Mouse (Mus musculus) testis, adult 2 months (tissue): ENCODE data around the gene Tm6sf1.

Experiments used
- CTCF ChIP-seq: fragments of 200-500 bp; IDR thresholded peaks from 2 replicates; pipeline ENCODE4 v1.5.1; 2012; ENCODE audit warnings: low read depth, mild to moderate bottlenecking, inconsistent platforms, low read length, moderate library complexity; ENCODE audit not compliant: control insufficient read depth, insufficient read depth, insufficient replicate concordance
- POLR2A ChIP-seq: fragments of 200-500 bp; IDR thresholded peaks from 2 replicates; pipeline ENCODE4 v1.6.1; 2012; ENCODE audit warnings: low read depth, mild to moderate bottlenecking, inconsistent platforms, low read length, moderate library complexity; ENCODE audit not compliant: control insufficient read depth

DNA sequence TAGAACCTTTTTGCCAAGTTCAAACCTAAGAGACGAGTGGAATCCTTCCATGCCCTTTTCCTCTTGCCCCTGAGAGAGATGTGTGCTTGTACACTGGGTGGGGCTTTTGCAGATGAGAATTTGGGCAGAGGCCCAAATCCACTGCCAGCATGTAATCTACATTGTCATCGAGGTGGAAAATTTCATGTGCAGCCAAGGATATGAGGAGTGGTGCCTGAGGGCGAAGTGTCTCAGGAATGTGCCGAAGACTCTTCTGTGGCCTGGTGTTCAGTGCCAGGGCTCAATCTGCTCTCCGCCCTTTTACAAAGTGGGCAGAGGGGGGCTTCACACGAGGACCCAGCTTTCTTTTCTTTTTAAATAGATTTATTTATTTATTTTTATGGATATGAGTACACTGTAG lies 15.8 kb downstream of the Tm6sf1 start:
- no peak for TF ChIP-seq CTCF
- TF ChIP-seq POLR2A, result no peak
